ENCODE assay signal across 16 mouse cellular contexts in genomic region chr15:93785846-93786412, GRCm38 (mm10).
"Had no signal": no experiment of that assay in that cellular context is flagged by ENCODE, and none has a peak within 500 bp of the region (broad histone marks: within the 10 kb centered on the region; RNA-seq: fewer than 3 reads in every experiment).

No protein-coding gene starts in this region.

- H3K4me1 ChIP-seq: liver, embryonic 15.5 days; midbrain, embryonic 15.5 days; neural tube, embryonic 13.5 days had no signal

- H3K9me3 ChIP-seq: limb, embryonic 12.5 days; liver, embryonic 15.5 days; midbrain, embryonic 15.5 days; neural tube, embryonic 13.5 days had no signal

- H3K9ac ChIP-seq: limb, embryonic 12.5 days; liver, embryonic 15.5 days; midbrain, embryonic 15.5 days; neural tube, embryonic 13.5 days had no signal

- ATAC-seq: midbrain, embryonic 15.5 days had no signal

- H3K36me3 ChIP-seq: limb, embryonic 12.5 days; liver, embryonic 15.5 days; midbrain, embryonic 15.5 days; neural tube, embryonic 13.5 days had no signal

- H3K27ac ChIP-seq: left cerebral cortex, adult 2 months; limb, embryonic 12.5 days; liver, embryonic 15.5 days; macrophage; midbrain, embryonic 15.5 days; neural tube, embryonic 13.5 days had no signal

- H3K27me3 ChIP-seq: limb, embryonic 12.5 days; liver, embryonic 15.5 days; midbrain, embryonic 15.5 days; neural tube, embryonic 13.5 days had no signal

- DNase-seq: kidney, adult 2 months; kidney, postnatal 25 days; lung, adult 2 months; lung, postnatal 10 days; right cerebral cortex, postnatal 14 days; thymus, adult 18-20 months; thymus, postnatal 14 days had no signal

- H3K4me3 ChIP-seq: left cerebral cortex, adult 2 months; limb, embryonic 12.5 days; liver, embryonic 15.5 days; megakaryocyte, embryonic 14.5 days; midbrain, embryonic 15.5 days; neural tube, embryonic 13.5 days had no signal

- H3K4me2 ChIP-seq: limb, embryonic 12.5 days; liver, embryonic 11.5 days; liver, embryonic 15.5 days; midbrain, embryonic 11.5 days; midbrain, embryonic 15.5 days; neural tube, embryonic 13.5 days had no signal
